Mouse (Mus musculus) urinary bladder, adult 2 months (tissue): ENCODE results near the gene Zfp800. TPM values are rescaled to one million over a fixed set of nuclear protein-coding genes. Genes with fewer than 3 reads are reported as not detected.

Source experiments
- DNase-seq: peaks from one replicate; pipeline ENCODE4 v3.0.0; 2022; ENCODE audit warnings: low spot score
- polyA plus RNA-seq: library from polyadenylated mRNA; depleted of rRNA; stranded (reverse); fragments of >200 nt; gene quantifications from 2 replicates; pipeline ENCODE4 v1.2.3, GENCODE M21; 2012

Gene Zfp800
- polyA plus RNA-seq, 1 experiment = 7.8 TPM

DNA sequence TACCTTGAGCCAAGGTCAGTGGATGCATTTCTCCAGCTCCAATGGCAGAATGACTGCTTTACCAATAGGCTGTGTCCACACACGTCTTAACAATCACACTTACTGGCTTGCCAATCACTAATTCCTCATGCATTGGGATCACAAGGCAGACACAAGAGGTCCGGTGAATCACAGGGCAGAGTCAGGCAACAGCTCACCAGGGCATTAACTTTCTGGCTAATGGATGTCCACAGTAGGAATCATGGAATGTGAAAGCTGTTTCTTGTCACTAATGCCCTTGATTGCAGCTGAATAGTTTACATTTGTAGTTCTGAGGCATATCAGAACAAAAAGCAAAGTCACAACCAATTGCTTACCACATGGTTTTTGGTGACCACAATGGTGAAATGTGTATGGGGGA lies 85.7 kb downstream of the Zfp800 start:
- no peak for DNase-seq

DNA sequence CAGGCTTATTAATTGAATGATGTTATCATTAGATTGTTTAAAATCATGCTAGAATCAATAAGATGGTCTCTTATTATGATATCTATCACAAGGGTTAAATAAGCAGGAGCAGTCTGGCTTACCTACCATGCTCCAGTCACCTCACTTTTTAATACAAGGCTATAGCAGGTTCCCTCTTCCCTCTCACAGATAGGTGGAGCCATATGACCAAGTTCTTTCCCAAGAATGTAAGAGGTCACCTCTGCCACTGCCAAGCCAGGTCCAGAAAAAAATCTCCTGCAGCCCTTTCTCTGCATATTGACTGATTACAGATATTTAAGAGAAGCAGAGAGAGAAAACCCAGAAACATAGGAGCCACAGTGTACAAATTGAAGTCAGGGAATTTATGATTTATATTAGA lies 88.1 kb downstream of the Zfp800 start:
- no peak for DNase-seq

DNA sequence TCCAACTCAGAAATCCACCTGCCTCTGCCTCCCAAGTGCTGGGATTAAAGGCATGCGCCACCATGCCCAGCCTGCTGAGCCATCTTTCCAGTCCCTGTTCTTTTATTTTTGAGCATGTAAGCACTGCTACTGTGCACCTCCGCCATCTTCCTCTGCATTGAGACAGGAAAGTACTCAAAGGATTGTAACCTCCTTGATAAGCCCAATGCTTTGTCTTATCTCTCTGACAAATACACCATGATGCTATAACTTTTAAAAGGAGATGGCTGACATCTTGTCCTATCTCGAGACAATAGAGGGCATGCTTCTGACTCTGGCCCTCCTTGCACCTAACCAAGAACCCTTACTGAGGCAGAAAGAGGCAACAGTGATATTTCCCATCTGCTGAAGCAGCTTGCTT lies 88.9 kb downstream of the Zfp800 start:
- no peak for DNase-seq

DNA sequence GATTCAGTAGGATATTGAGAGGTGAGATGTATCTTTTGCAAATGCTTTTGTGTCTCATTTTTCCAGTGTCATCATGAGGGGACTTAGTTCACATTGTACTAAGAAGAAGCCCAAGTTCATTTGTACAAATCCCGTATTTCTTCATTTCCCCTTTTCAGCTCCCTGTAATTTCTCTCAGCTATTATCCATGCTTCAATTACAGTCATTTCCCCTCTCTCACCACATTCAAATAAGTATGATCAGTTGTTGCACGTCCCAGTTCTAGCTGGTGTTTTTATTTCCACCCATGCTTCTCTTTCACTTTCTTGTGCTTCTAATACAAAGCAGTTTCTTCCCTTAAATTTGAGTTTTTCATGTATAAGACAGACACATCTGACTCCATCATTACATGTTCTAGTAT lies 91.1 kb downstream of the Zfp800 start:
- DNase-seq = no peak

DNA sequence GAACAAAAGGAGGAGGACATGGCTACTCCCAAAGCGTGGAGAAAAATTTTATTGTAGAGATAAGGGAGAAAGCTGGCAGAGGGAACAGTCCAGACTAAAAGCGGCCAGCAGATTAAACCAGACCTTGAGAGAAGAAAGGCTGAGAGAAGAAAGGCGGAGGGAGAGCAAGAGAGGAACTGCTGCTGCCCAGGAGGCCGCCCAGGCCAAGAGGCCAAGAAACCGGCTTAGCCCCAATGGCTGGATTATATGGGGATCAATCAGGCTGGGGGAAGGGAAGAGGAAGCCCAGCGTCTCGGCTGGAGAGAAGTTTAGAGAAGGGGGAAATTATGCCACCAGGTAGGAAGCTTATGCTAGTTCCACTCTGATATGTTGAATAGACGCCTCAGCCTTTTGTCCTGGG lies 101.5 kb downstream of the Zfp800 start:
- no peak for DNase-seq

DNA sequence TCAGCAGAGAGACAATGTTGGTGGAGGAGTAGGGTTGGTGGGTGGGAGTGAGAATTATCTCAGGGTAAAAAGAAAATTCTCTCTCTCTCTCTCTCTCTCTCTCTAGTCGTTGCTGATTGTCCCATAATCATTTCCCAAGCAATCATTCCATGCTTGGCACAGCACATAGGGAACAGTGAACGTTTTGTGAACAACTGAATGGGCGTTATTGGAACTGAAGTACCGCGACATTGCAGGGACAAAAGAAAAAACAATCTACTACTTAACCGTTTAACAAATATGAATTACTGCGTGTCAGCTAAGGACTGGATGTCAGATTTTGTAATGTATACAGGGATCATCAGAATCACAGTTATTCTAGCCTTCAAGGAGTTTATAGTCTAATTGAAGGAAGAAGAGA lies 102.2 kb downstream of the Zfp800 start:
- no peak for DNase-seq

DNA sequence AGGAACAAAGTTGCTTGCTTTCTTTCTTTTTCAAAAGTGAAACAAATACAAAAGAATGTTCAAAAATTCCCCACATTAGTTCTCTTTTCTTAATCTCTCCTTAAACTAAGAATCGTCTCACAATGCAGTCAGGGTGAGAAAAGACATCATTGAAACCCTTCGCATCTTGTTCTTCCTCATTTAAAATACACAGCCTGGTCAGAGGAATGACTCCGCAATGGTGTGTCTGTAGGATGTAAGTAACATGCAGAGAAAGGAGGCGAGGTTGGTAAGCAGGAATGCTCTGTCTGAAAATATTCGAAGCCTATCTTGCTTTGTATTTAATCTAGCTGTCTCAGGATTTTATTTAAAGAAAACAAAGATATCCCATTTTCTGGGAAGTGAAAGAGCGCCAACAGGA lies 105.0 kb downstream of the Zfp800 start:
- DNase-seq = no peak

DNA sequence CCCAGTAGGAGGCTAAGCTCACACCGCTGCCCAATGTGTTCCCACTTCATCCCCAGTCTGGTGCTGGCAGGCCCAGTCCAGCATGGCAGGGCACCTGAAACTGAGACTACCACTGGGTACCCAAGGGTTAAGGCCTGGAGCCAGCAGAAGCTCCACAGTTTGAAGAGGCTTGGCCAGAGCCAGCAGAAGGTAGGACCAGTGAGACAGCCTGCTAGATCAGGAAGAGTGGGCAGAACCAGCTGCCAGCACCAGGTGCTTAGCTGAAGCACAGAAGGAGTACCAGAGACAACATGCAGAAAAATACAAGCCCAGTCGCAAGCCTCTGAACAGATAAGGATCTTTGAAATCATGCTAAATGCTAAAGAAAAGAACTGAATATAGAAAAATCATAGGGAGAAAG lies 117.9 kb downstream of the Zfp800 start:
- DNase-seq = no peak

DNA sequence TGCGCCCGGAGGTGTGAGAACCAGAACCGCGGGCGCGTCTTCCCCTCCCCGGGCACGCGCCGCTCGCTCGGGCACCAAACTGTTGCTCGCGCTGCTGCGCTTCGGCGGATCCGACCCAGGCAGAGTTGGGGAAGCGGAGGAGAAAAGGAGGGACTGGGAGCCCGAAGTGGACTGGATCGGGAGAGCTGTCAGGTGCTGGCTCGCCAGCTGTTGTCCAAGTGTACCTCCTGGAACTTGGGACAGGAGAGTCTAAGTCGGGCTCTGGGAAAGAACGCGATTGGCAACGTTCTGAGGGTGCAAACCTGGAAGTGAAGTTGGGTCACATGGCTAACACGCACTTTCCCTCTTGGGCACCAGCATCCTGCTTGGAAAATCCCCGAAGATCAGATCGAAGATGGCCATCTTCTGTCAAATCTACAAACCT lies 135.6 kb downstream of the Zfp800 start:
- DNase-seq = no peak

DNA sequence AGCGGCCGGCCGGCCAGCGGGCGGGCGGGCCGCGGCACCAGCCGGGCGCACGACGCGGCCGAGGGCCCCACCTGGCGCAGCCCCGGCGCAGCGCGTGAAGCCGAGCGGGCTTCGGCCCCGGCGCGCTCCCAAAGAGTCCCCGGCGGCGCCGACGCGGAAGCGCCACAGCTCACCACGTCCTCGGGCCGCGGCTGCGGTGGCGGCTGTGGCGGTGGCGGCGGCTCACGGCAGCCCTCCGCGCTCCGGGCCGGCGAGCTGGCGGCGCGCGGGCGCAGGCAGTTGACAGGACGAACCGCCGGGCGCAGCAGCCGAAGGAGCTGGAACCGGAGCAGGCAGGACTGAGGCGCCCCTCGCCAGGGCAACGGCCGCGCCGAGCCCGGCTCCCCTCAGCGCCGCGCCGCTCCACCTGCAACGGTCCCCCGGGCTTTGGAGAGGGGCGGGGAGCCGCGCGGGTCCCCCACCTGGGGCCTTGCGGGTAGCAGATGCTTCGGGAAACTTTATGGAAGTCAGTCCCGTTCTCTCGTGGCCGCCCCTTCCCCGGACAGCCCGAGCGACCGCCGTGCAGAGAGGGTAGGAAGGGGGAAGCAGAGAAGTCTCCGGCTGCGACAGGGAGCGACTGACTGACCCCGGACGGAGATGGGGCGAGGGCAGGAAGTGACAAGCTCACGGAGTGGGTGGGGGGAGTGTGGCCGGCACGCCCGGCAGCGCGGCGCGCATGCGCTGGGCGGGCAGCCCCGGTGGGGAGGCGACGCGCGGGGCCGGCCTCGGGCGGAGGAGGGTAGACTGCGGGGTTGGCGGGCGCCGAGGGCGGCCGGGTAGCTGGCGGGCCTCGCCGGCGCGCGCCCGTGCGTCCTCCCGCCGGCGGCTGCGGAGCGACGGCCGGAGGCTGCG lies 136.3 kb downstream of the Zfp800 start:
- DNase-seq = peak; percentile 83

DNA sequence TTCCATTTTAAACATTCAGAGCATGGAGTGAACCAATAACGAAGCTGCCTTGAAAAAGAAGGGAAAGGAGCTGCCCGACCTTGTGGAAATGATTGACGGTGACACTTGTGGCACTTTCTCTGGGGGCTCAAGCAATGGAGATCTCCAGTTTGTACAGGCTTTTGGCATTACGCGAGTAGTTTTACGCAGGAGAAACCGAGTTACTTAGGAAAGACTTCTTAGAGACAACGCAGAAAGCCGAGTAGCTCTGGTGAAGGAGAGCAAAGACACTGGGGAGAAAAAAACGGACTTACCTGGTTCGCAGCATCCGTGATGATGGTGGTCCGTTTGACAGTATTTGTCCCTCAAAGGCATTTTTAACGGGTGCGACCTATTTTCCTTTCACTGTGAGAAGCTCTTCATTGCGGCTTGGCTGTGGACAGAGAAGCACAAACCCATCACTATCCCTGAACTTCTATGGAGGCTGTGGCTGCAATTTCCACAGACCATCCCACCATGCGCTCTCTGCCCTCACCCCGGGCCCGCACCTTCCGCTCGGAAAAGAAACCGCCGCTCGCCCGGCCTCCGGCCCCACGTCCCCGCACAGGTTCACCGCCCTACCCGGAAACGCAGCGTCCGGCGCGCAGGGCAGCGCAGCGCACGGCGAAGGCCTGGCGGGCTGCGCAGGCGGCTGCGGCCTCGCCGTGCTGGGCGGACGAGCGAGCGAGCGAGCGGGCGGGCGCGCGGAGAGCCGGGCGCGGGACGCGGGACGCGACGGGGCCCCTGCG lies 137.2 kb downstream of the Zfp800 start:
- peak; percentile 37 for DNase-seq

DNA sequence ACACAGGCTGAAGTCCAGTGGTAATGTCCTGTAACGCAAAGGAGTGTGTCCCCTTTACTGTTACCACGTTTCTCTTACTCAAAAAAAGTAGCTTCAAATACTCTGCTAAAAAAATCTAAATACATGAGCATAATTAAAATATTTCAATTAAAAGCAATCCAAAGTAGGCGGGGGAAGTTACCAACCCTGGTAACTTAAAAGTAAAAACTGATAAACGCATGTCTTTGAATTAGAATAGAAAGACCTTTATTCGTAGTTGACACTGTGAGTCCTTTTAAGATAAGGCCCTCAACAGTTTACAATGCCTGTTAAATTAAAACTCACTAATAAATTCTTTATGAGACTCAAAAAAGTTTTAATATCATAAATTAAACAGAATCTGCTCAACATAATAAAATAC lies 138.1 kb downstream of the Zfp800 start:
- DNase-seq = no peak

DNA sequence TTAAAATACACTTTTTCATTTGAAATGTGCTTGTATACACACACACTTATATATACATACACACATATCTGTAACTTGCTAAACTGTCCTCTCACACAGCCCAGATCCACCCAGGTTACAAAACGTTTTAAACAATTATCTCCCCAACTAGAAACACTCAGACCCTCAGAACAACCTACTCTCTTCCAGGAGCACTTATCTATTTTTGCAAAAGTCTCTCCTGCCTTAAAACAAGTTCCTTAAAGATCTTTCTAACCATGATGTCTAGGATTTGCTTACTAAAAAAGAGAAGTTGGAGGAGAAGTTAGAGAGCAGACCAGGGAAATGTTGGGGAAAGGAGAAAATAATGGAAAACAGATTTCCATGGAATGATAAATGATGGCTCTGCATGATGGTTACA lies 139.4 kb downstream of the Zfp800 start:
- no peak for DNase-seq

DNA sequence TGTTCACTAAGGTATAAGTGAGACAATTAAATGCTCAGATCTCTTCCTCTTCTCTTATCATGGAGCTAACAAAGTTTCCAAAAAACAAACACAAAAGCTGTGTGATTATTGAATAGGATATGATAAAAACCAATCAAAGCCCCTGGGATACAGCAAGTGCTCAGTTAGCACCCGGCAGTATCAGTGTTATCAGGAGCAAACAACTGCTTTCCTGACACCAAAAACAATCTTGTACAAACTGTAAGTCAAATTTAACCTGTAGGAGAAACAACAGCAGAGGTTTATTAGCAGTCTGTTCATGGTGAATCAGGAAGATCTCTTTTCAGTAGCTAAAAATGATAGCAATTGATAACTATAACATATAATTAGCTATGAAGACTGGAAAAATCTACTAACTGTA lies 140.0 kb downstream of the Zfp800 start:
- no peak for DNase-seq

DNA sequence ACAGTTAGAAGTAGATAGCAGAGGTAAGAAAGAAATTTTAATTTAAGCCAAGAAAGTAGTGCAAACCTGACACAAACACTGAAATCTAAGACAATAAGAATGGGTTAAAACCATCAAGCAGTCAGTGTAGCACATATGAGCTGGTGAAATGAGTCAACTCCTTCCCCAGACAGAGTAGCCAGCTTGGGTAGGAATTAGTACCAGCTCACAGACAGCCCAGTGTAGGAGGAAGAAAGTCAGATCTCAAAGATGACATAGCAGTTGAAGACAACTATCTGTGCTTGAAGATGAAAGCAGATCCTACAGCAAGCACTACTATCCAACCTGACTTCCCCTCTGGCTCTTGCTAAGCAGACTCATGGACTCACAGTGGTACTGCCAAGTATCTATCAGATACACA lies 145.0 kb downstream of the Zfp800 start:
- DNase-seq = no peak

DNA sequence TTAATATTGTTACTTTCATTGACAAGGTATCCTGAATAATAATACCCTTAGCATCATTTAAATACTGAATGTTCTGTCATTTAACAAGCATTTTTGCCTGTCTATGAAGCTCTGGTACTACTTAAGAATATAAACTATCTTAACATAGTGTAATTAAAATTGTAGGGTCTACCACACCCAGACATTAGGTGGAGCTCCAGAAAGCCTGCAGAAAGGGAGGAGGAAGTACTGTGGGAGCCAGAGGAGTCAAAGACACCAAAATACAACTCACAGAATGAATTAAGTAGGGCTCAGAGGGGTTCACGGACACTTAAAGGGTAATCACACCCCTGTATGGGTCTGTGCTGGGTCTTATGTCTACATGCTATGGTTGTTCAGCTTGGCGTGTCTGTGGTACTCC lies 149.6 kb downstream of the Zfp800 start:
- no peak for DNase-seq

DNA sequence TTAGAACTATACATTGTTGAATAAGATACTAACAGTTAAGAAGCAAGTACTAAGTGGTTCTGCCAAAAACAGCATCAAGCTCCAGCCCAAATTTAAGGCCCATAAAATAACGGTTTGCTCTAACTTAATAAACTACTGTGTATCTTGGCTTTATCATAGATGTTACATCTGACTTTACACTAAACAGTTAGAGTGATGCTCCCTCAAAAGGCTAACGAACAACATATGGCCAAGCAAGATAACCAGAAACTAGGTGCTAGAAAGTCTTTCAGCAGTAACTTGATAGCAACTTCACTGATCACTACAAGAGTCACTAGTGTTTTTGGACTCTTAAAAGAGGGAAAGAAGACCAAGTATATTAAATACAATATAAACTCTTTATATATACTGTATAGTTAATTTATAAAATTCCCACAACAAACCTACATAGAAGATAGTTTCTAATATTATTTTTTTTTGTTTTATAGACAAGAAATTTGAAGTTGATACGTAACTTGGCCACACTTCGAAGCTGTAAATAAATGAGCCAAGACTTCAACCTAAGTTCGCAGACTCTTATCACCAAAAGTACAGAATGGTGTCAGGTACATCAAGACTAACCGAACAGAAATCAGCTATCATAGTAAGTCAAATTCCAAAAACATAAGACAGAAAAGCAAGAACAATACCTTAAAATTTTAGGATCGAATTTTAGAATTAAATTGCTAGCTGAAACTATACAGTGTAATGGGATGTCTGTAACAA lies 165.0 kb downstream of the Zfp800 start:
- no peak for DNase-seq

DNA sequence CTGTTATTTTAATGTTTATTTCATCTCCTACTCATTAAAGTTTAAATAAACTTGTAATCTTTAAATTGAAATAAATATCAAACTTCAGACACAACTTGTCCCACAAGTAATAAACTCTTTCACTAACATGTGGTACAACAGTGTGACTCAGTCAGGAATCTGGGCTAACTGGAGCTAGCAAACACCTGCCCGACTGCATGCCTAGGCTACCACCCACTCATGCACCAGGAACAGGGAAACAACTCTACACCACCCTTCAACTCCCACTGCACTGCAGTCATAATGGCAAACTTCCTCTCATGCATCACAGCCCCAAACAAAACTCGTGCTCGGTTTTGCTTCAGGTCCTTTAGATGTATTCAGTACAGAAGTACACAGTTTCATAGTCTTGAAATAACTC lies 169.7 kb downstream of the Zfp800 start:
- DNase-seq = no peak

DNA sequence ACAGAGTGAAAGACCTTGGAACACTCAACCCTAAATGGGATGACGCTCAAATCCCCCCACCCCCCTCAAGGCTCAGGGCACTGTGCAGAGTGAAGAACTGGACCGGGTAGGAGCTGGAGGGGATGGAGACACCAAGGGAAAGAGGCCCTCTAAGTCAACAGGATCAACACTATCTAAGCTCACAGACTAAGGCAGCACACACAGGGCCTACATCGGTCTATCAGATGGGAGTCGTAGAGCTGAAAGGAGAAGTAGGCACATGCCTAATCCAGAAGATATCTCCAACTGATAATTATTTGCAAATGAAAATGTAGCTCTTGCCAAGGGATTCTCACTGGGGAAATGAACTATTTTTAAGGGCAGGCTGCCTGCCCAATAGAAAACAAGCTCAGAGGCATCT lies 176.8 kb downstream of the Zfp800 start:
- DNase-seq = no peak

DNA sequence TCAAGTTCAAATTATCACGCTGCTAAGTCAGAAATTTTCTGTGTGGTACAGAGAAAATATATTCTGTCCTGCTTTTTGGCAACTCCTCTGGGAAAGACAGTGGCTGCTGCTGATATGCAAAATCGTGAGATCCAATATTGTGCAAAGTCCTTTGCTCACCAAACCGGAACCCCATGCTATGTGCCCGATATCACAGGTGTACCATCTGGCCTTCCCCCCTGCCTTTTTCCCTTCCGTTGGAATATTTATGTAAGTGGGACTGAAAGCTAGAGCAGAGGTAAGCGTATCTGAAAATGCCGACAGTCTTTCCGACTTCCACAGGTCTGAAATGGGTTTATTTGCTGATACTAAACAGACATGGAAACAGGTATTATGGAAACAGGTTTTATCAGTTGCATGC lies 179.4 kb downstream of the Zfp800 start:
- no peak for DNase-seq

DNA sequence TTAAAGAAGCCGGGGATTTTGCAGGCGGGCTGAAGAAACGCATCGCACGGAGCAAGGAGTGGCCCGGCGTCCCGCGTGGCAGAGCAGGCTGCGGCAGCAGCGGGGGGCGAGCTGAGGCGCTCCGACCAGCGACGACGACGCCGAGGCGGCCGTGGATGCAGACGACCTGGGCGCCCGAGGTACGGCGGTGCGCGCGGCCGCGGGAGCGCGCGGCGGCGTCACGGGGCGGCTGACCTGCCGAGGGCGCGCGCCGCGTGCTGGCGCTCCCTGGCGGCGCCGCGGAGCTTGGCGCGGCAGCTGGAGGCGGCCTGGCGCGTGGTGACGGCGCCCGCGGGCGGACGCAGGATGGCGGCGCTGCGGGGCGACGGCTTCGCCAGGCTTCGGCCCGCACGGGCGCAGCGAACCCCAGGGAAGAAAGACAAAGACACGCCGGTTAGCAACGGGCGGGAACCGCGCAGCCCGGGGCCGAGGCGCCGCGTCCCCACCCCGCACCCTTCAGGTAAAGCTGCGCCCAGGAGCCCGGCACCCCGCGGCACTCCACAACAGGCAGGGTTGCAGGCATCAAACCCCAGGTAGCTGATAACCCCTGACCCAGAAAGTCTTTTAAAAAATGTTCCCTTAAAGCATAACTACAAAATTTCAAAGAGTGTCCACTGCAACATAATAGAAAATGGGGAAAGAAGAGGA lies 182.4 kb downstream of the Zfp800 start:
- DNase-seq = peak; percentile 58
